Mouse (Mus musculus) hindbrain, embryonic 11.5 days (tissue): Measurements from ENCODE around the gene Rsf1. TPM values are rescaled to one million over a fixed set of nuclear protein-coding genes. Genes with fewer than 3 reads are reported as not detected.

Experiments used
- ATAC-seq: fragments of 200-750 bp; cut with Nextera tagmentation; 2 replicates; pipeline ENCODE4 v1.8.0; 2017; ENCODE audit warnings: mild to moderate bottlenecking, moderate TSS enrichment, moderate library complexity; ENCODE audit not compliant: low FRiP score
- DNase-seq: peaks from one replicate; pipeline ENCODE4 v3.0.0-alpha.2; 2015; ENCODE audit warnings: low spot score
- H3K27ac ChIP-seq: fragments of 300-500 bp; sonication (generic); 2 replicates; pipeline ENCODE4 v1.5.1; 2014; ENCODE audit warnings: mild to moderate bottlenecking, low read depth, low read length
- H3K27me3 ChIP-seq: fragments of 300-500 bp; sonication (generic); 2 replicates; pipeline ENCODE4 v1.6.1; 2014; ENCODE audit warnings: mild to moderate bottlenecking, low read length, moderate library complexity, mixed read lengths; ENCODE audit not compliant: control insufficient read depth, insufficient read depth
- H3K36me3 ChIP-seq: fragments of 300-500 bp; sonication (generic); 2 replicates; pipeline ENCODE4 v1.6.1; 2014; ENCODE audit warnings: mild to moderate bottlenecking, low read length, moderate library complexity, mixed read lengths; ENCODE audit not compliant: control insufficient read depth, insufficient read depth
- H3K4me1 ChIP-seq: fragments of 300-500 bp; sonication (generic); replicated peaks from 2 replicates; pipeline ENCODE4 v1.6.1; 2014; ENCODE audit warnings: low read length, mixed read lengths; ENCODE audit not compliant: control insufficient read depth, insufficient read depth
- H3K4me2 ChIP-seq: fragments of 300-500 bp; sonication (generic); replicated peaks from 2 replicates; pipeline ENCODE4 v1.6.1; 2014; ENCODE audit warnings: mild to moderate bottlenecking, low read depth, low read length
- H3K4me3 ChIP-seq: fragments of 300-500 bp; sonication (generic); 2 replicates; pipeline ENCODE4 v1.5.1; 2014; ENCODE audit warnings: low read depth, low read length
- H3K9ac ChIP-seq: fragments of 300-500 bp; sonication (generic); 2 replicates; pipeline ENCODE4 v1.6.1; 2014; ENCODE audit warnings: low read depth, low read length
- H3K9me3 ChIP-seq: fragments of 300-500 bp; sonication (generic); 2 replicates; pipeline ENCODE4 v1.6.1; 2016; ENCODE audit warnings: low read length; ENCODE audit not compliant: control insufficient read depth
- WGBS: fragments of 180-500 bp; shearing (Covaris S2); extraction: QIAGEN DNeasy Blood & Tissue Kit; methylation state at CpG from one replicate; pipeline ENCODE4 v1.1.7; 2014; 5-methylcytosine and 5-hydroxymethylcytosine counted together
- polyA plus RNA-seq: library from polyadenylated mRNA; unstranded; fragments of >200 nt; fragmentation: Nextera tagmentation; extraction: Ambion mirVana; gene quantifications from 2 replicates; pipeline ENCODE4 v1.2.1, GENCODE M21; 2014

Rsf1 gene
- 27.2 and 29.5 TPM in 2 replicates for polyA plus RNA-seq

DNA sequence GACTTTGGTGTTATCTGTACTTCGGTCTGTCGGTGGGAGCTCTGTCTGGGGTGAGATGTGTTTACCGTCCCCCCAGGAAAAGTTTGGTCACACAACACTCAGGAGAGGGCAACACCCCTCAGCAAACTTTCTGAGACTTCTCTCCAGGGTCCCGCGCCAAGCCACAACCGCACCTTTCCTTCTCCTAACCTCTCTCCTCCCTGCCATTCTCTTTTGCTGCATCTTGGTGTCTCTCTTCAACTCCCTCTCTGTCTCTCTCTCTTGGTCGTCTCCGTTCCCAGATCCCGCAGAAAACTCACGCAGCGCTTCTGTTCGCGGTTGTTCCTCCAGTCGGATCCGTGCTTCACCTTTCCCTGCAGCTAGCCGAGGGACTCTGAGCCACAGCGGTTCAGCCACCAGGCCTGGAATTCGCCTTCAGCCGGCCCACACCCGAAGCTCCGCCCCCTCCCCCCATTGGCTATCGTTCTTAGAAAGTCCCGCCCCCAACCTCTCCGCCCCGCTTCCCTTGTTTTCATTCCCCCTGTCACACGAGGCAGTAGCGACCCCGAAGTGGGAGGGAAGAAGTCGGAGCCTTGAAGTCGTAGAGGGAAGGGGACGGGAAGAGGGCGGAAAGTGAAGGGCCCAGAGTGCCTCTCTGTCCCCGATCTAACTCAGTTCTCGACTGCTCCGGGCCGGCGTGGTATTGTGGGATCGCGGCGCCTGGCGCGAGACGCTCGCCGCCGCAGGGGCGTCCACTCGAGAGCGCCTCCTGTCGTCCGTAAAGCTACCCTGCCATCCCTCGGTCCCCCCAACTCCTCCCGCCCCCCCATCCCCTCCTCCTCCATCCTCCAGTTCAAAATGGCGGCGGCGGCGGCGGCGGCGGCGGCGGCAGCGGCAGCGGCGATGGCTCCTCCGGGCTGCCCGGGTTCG lies at the start of gene Rsf1, which contains the start of gene Aamdc:
Rsf1 (plus strand) TSS at position 823 of the 909 bp plus-strand sequence.
Aamdc (minus strand) TSS at position 431 of the 909 bp plus-strand sequence.
- Histone ChIP-seq H3K9me3 (no peaks in the 10 kb centered on the region), H3K9ac (peak within 1 kb of the TSS; percentile 97), H3K36me3 (no peaks in the 10 kb centered on the region), H3K4me2 (peak within 1 kb of the TSS; percentile 74), H3K27me3 (no peaks in the 10 kb centered on the region), H3K4me3 (peak within 1 kb of the TSS; percentile 95), H3K4me1 (0 out of 2 replicates have a peak, but pooled peaks cover 5% of the 10 kb centered on the region), H3K27ac (peak within 1 kb of the TSS; percentile 94)
- WGBS = under 1% methylated on average over 48 of the region's 68 CpGs
- ATAC-seq (peak; percentile 95), DNase-seq (peak; percentile 97)

DNA sequence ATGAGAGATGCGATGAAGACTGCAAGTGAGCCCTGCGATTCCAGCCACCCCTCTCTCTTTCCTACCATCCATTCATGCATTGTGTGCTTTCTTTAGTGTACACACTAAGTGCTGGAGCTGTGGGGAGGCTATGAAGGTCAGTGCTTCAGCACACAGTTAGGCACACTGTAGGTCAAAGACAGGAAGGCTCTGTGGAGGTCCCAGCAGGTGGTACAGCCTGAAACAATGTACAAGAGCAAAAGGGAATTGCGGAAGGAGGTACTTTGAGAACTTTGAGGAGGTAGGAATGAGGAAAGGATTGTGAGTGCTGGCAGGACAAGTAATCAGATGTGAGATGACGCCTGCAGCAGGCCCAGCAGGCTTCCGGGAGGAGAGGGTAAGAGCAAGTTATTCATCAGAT lies 44.2 kb upstream of the Rsf1 start:
- 88% methylated on average over 5 of the region's 5 CpGs for WGBS
- Histone ChIP-seq H3K36me3 (peaks cover 13% of the 10 kb centered on the region), H3K4me3 (no peak overlapping the region)

DNA sequence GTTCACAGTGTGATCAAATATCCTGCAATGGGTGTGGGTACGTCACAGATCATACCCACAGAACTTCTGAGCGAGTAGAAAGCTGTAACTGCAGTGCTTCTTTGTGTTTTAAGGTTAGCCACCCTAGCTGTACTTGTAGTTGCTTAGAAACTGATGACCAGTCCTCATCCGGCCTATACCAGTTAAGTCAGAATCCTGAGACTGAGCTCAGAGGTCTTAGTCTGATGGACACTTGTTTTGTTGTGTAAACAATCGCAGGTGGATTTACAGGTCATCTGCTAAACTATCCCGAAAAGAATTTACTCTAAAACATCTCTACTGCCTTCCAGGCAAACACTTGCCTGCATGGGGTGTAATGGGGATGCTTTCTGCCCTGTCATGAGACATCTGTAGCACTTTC lies 43.1 kb upstream of the Rsf1 start:
- DNase-seq (no peak), ATAC-seq (no peak)
- no peaks in the 10 kb centered on the region for H3K4me1 ChIP-seq
- no peak overlapping the region for H3K4me2 ChIP-seq
- H3K4me3 ChIP-seq = no peak overlapping the region
- no peaks in the 10 kb centered on the region for H3K9me3 ChIP-seq
- 93% methylated on average over 5 of the region's 5 CpGs for WGBS
- H3K27ac ChIP-seq = no peak overlapping the region
- H3K27me3 ChIP-seq = no peaks in the 10 kb centered on the region
- H3K9ac ChIP-seq = no peak overlapping the region
- peaks cover 16% of the 10 kb centered on the region for H3K36me3 ChIP-seq

More for the DNA sequence above, 44.2 kb upstream of the Rsf1 start:
- DNase-seq (no peak), ATAC-seq (no peak)
- no peak overlapping the region for H3K9ac ChIP-seq
- no peaks in the 10 kb centered on the region for H3K4me1 ChIP-seq
- no peak overlapping the region for H3K27ac ChIP-seq
- no peaks in the 10 kb centered on the region for H3K27me3 ChIP-seq
- H3K4me2 ChIP-seq = no peak overlapping the region
- H3K9me3 ChIP-seq = no peaks in the 10 kb centered on the region

GRCm38 (mm10) chr7:97546462-97546861 lies 33.2 kb upstream of the Rsf1 start:
- H3K9ac ChIP-seq = no peak overlapping the region
- ATAC-seq (no peak), DNase-seq (no peak)
- 0 out of 2 replicates have a peak, but pooled peaks cover 4% of the 10 kb centered on the region for H3K36me3 ChIP-seq
- H3K4me2 ChIP-seq = no peak overlapping the region
- no peak overlapping the region for H3K27ac ChIP-seq
- H3K27me3 ChIP-seq = no peaks in the 10 kb centered on the region
- no peak overlapping the region for H3K4me3 ChIP-seq
- WGBS = 94% methylated on average over 2 of the region's 2 CpGs
- H3K9me3 ChIP-seq = no peaks in the 10 kb centered on the region
- no peaks in the 10 kb centered on the region for H3K4me1 ChIP-seq

GRCm38 (mm10) chr7:97549301-97549700 lies 30.4 kb upstream of the Rsf1 start:
- Histone ChIP-seq H3K9ac (no peak overlapping the region), H3K27ac (no peak overlapping the region), H3K4me2 (no peak overlapping the region), H3K36me3 (no peaks in the 10 kb centered on the region), H3K9me3 (no peaks in the 10 kb centered on the region), H3K4me3 (no peak overlapping the region), H3K4me1 (no peaks in the 10 kb centered on the region), H3K27me3 (no peaks in the 10 kb centered on the region)
- ATAC-seq (no peak), DNase-seq (no peak)
- 95% methylated on average over 10 of the region's 10 CpGs for WGBS

- H3K27me3 ChIP-seq = no peaks in the 10 kb centered on the region
- H3K4me2 ChIP-seq = no peak overlapping the region
- no peak overlapping the region for H3K27ac ChIP-seq
- no peak for DNase-seq
- no peak overlapping the region for H3K4me3 ChIP-seq
- 86% methylated on average over 9 of the region's 9 CpGs for WGBS
- H3K9ac ChIP-seq = no peak overlapping the region
- no peaks in the 10 kb centered on the region for H3K9me3 ChIP-seq
- no peaks in the 10 kb centered on the region for H3K36me3 ChIP-seq
- no peak for ATAC-seq
- no peaks in the 10 kb centered on the region for H3K4me1 ChIP-seq
Observed at GRCm38 (mm10) chr7:97550673-97551072, 29.0 kb upstream of the Rsf1 start.

DNA sequence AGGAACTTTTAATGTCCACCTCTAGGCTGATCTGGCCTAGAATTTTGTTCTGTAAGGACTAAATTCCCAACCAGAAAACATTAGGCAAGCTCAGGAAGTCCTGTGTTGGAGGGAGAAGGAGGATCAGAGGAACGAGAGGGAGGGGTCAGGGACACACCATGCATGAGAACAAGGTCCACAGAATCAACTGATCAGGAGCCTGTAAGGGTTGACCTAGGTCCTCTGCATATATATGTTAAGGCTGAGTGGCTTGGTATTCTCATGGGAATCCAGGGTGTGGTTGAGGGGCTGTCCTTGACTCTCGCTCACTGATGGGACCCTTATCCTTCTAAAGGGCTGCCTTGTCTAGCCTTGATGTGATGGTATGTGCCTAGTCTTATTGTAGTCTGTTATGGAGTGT lies 16.1 kb upstream of the Rsf1 start:
- Histone ChIP-seq H3K9me3 (no peaks in the 10 kb centered on the region), H3K4me3 (no peak overlapping the region), H3K27me3 (no peaks in the 10 kb centered on the region), H3K36me3 (no peaks in the 10 kb centered on the region), H3K9ac (no peak overlapping the region), H3K4me2 (no peak overlapping the region), H3K4me1 (no peaks in the 10 kb centered on the region), H3K27ac (no peak overlapping the region)
- WGBS = 88% methylated on average over 2 of the region's 2 CpGs
- DNase-seq = no peak
- no peak for ATAC-seq

DNA sequence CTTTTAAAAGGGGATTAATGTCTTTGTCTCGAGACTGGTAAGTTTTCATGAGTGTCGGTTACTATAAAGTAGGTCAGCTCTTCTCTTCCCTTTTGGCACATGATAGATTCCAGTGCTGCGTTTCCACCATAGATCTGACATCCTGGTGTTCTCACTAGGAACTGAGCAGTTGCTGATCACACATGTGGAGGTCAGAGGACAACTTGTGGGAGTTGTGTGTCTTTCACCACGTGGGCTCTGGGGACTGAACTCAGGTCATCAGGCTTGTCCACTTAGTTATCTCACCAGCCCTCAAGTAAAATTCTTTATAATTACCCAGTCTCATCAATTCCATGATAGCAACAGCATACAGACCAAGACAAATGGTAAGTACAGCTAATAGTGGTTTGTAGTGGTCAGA lies 10.3 kb upstream of the Rsf1 start:
- no peaks in the 10 kb centered on the region for H3K4me1 ChIP-seq
- H3K36me3 ChIP-seq = no peaks in the 10 kb centered on the region
- DNase-seq (no peak), ATAC-seq (no peak)
- H3K4me3 ChIP-seq = no peak overlapping the region
- H3K9ac ChIP-seq = no peak overlapping the region
- 84% methylated on average over 4 of the region's 4 CpGs for WGBS
- no peak overlapping the region for H3K27ac ChIP-seq
- H3K9me3 ChIP-seq = no peaks in the 10 kb centered on the region
- H3K4me2 ChIP-seq = no peak overlapping the region
- H3K27me3 ChIP-seq = no peaks in the 10 kb centered on the region

- WGBS = 91% methylated on average over 1 of the region's 1 CpGs
- ATAC-seq = no peak
Observed at GRCm38 (mm10) chr7:97570389-97570788, 9.3 kb upstream of the Rsf1 start.

More at GRCm38 (mm10) chr7:97570389-97570788, 9.3 kb upstream of the Rsf1 start:
- no peaks in the 10 kb centered on the region for H3K27me3 ChIP-seq
- H3K27ac ChIP-seq = no peak overlapping the region
- H3K9me3 ChIP-seq = no peaks in the 10 kb centered on the region
- H3K4me3 ChIP-seq = no peak overlapping the region
- H3K4me1 ChIP-seq = no peaks in the 10 kb centered on the region
- DNase-seq = no peak
- no peaks in the 10 kb centered on the region for H3K36me3 ChIP-seq
- H3K9ac ChIP-seq = no peak overlapping the region
- no peak overlapping the region for H3K4me2 ChIP-seq
